Mouse (Mus musculus): ENCODE data around the gene Gm20219. TPM values are rescaled to one million over a fixed set of nuclear protein-coding genes. Genes with fewer than 3 reads are reported as not detected.
A peak's percentile ranks its signal among the peaks of the same experiment; 100 is the strongest.

Gene Gm20219
- polyA plus RNA-seq, 1 experiment from 2014 or later, result 1.3 TPM

GRCm38 (mm10) chr17:56510970-56511706 is 43.0 kb downstream of the Gm20219 start:
- Histone ChIP-seq H3K4me1 (replicated peaks; ENCODE audit: control insufficient read depth, insufficient read depth, low read length) (peaks cover 22% of the 10 kb centered on the region), H3K27me3 (ENCODE audit: control insufficient read depth, insufficient read depth, low read length) (peaks cover 31% of the 10 kb centered on the region), H3K36me3 (replicated peaks; ENCODE audit: control insufficient read depth, insufficient read depth) (no peaks in the 10 kb centered on the region)

GRCm38 (mm10) chr17:56510473-56510969 is 43.7 kb downstream of the Gm20219 start:
- Histone ChIP-seq H3K9ac (no peak overlapping the region), H3K27me3 (ENCODE audit: control insufficient read depth, insufficient read depth, low read length) (peaks cover 31% of the 10 kb centered on the region), H3K9me3 (ENCODE audit: control insufficient read depth, low read length) (no peaks in the 10 kb centered on the region), H3K36me3 (replicated peaks; ENCODE audit: control insufficient read depth, insufficient read depth) (no peaks in the 10 kb centered on the region), H3K27ac (0 out of 2 replicates have a peak overlapping the region, but pooled peaks have one; percentile 17), H3K4me3 (replicated peaks; ENCODE audit: low read length) (no peak overlapping the region), H3K4me2 (replicated peaks) (0 out of 2 replicates have a peak overlapping the region, but pooled peaks have one; percentile 41), H3K4me1 (replicated peaks; ENCODE audit: control insufficient read depth, insufficient read depth, low read length) (peaks cover 16% of the 10 kb centered on the region)
- 24% methylated on average over 27 of the region's 27 CpGs for WGBS
- ATAC-seq (ENCODE audit: low FRiP score) (no peak), DNase-seq (ENCODE audit: low spot score) (peak; percentile 25)

More at GRCm38 (mm10) chr17:56510970-56511706, 43.0 kb downstream of the Gm20219 start:
- ATAC-seq (ENCODE audit: low FRiP score) (no peak), DNase-seq (ENCODE audit: low spot score) (peak; percentile 24)
- WGBS, result 6% methylated on average over 60 of the region's 60 CpGs
- Histone ChIP-seq H3K27ac (no peak overlapping the region), H3K9me3 (ENCODE audit: control insufficient read depth, low read length) (no peaks in the 10 kb centered on the region), H3K9ac (0 out of 2 replicates have a peak overlapping the region, but pooled peaks have one; percentile 13), H3K4me3 (replicated peaks; ENCODE audit: low read length) (peak overlapping the region; percentile 23), H3K4me2 (replicated peaks) (peak overlapping the region; percentile 41)

GRCm38 (mm10) chr17:56509707-56510472 is 44.3 kb downstream of the Gm20219 start:
- Histone ChIP-seq H3K4me3 (replicated peaks; ENCODE audit: low read length) (no peak overlapping the region; the same call in 1 of the 2 replicates), H3K36me3 (replicated peaks; ENCODE audit: control insufficient read depth, insufficient read depth) (no peaks in the 10 kb centered on the region), H3K27ac (peak overlapping the region; percentile 61; the same call in 1 of the 2 replicates), H3K9me3 (ENCODE audit: control insufficient read depth, low read length) (no peaks in the 10 kb centered on the region), H3K4me1 (replicated peaks; ENCODE audit: control insufficient read depth, insufficient read depth, low read length) (peaks cover 12% of the 10 kb centered on the region; the same call in 1 of the 2 replicates), H3K9ac (no peak overlapping the region), H3K4me2 (replicated peaks) (0 out of 2 replicates have a peak overlapping the region, but pooled peaks have one; percentile 1), H3K27me3 (ENCODE audit: control insufficient read depth, insufficient read depth, low read length) (peaks cover 31% of the 10 kb centered on the region)
- peak; percentile 28 for ATAC-seq (ENCODE audit: low FRiP score)
- peak; percentile 72 for DNase-seq (ENCODE audit: low spot score)
- WGBS, result 8% methylated on average over 31 of the region's 37 CpGs

GRCm38 (mm10) chr17:56509021-56509640 is 45.1 kb downstream of the Gm20219 start:
- H3K9me3 ChIP-seq (ENCODE audit: control insufficient read depth, low read length), result no peaks in the 10 kb centered on the region
- ATAC-seq (ENCODE audit: low FRiP score) (peak; percentile 3; the same call in 1 of the 2 replicates), DNase-seq (ENCODE audit: low spot score) (peak; percentile 20)
- 30% methylated on average over 10 of the region's 10 CpGs for WGBS
- H3K36me3 ChIP-seq (replicated peaks; ENCODE audit: control insufficient read depth, insufficient read depth), result no peaks in the 10 kb centered on the region
- H3K4me2 ChIP-seq (replicated peaks), result 0 out of 2 replicates have a peak overlapping the region, but pooled peaks have one; percentile 1
- peaks cover 31% of the 10 kb centered on the region for H3K27me3 ChIP-seq (ENCODE audit: control insufficient read depth, insufficient read depth, low read length)
- H3K4me1 ChIP-seq (replicated peaks; ENCODE audit: control insufficient read depth, insufficient read depth, low read length), result peaks cover 12% of the 10 kb centered on the region; the same call in 1 of the 2 replicates
- no peak overlapping the region for H3K9ac ChIP-seq
- H3K27ac ChIP-seq, result peak overlapping the region; percentile 61
- no peak overlapping the region for H3K4me3 ChIP-seq (replicated peaks; ENCODE audit: low read length)

- peaks cover 12% of the 10 kb centered on the region; the same call in 1 of the 2 replicates for H3K4me1 ChIP-seq (replicated peaks; ENCODE audit: control insufficient read depth, insufficient read depth, low read length)
- H3K4me2 ChIP-seq (replicated peaks), result peak overlapping the region; percentile 99
- H3K27ac ChIP-seq, result peak overlapping the region; percentile 96
- ATAC-seq (ENCODE audit: low FRiP score) (peak; percentile 94), DNase-seq (ENCODE audit: low spot score) (peak; percentile 96)
- H3K4me3 ChIP-seq (replicated peaks; ENCODE audit: low read length), result peak overlapping the region; percentile 53
- WGBS, result under 1% methylated on average over 42 of the region's 42 CpGs
- H3K36me3 ChIP-seq (replicated peaks; ENCODE audit: control insufficient read depth, insufficient read depth), result no peaks in the 10 kb centered on the region
- peaks cover 25% of the 10 kb centered on the region for H3K27me3 ChIP-seq (ENCODE audit: control insufficient read depth, insufficient read depth, low read length)
- peak overlapping the region; percentile 95 for H3K9ac ChIP-seq
- no peaks in the 10 kb centered on the region for H3K9me3 ChIP-seq (ENCODE audit: control insufficient read depth, low read length)
Observed at GRCm38 (mm10) chr17:56507161-56508068, 46.8 kb downstream of the Gm20219 start.

GRCm38 (mm10) chr17:56506417-56507065 is 47.6 kb downstream of the Gm20219 start:
- ATAC-seq (ENCODE audit: low FRiP score) (no peak), DNase-seq (ENCODE audit: low spot score) (no peak)
- Histone ChIP-seq H3K9me3 (ENCODE audit: control insufficient read depth, low read length) (no peaks in the 10 kb centered on the region), H3K4me3 (replicated peaks; ENCODE audit: low read length) (peak overlapping the region; percentile 53), H3K4me1 (replicated peaks; ENCODE audit: control insufficient read depth, insufficient read depth, low read length) (peaks cover 16% of the 10 kb centered on the region), H3K36me3 (replicated peaks; ENCODE audit: control insufficient read depth, insufficient read depth) (no peaks in the 10 kb centered on the region), H3K9ac (peak overlapping the region; percentile 95), H3K4me2 (replicated peaks) (peak overlapping the region; percentile 99), H3K27me3 (ENCODE audit: control insufficient read depth, insufficient read depth, low read length) (peaks cover 16% of the 10 kb centered on the region), H3K27ac (peak overlapping the region; percentile 96)
- 59% methylated on average over 15 of the region's 15 CpGs for WGBS

GRCm38 (mm10) chr17:56505401-56505800 is 48.8 kb downstream of the Gm20219 start:
- Histone ChIP-seq H3K4me3 (replicated peaks; ENCODE audit: low read length) (no peak overlapping the region), H3K9me3 (ENCODE audit: control insufficient read depth, low read length) (no peaks in the 10 kb centered on the region), H3K4me2 (replicated peaks) (no peak overlapping the region), H3K36me3 (replicated peaks; ENCODE audit: control insufficient read depth, insufficient read depth) (no peaks in the 10 kb centered on the region), H3K4me1 (replicated peaks; ENCODE audit: control insufficient read depth, insufficient read depth, low read length) (peaks cover 16% of the 10 kb centered on the region), H3K9ac (no peak overlapping the region), H3K27me3 (ENCODE audit: control insufficient read depth, insufficient read depth, low read length) (peaks cover 5% of the 10 kb centered on the region), H3K27ac (no peak overlapping the region)
- DNase-seq (ENCODE audit: low spot score), result no peak
- ATAC-seq (ENCODE audit: low FRiP score), result no peak
- WGBS, result 66% methylated on average over 10 of the region's 10 CpGs

GRCm38 (mm10) chr17:56502526-56502925 is 51.7 kb downstream of the Gm20219 start:
- WGBS, result 17% methylated on average over 9 of the region's 9 CpGs
- peak overlapping the region; percentile 39 for H3K27ac ChIP-seq
- no peak overlapping the region for H3K4me3 ChIP-seq (replicated peaks; ENCODE audit: low read length)
- no peaks in the 10 kb centered on the region for H3K9me3 ChIP-seq (ENCODE audit: control insufficient read depth, low read length)
- peak; percentile 70 for ATAC-seq (ENCODE audit: low FRiP score)
- peaks cover 24% of the 10 kb centered on the region for H3K4me1 ChIP-seq (replicated peaks; ENCODE audit: control insufficient read depth, insufficient read depth, low read length)
- no peak overlapping the region for H3K9ac ChIP-seq
- no peak overlapping the region for H3K4me2 ChIP-seq (replicated peaks)
- peak; percentile 74 for DNase-seq (ENCODE audit: low spot score)
- no peaks in the 10 kb centered on the region for H3K27me3 ChIP-seq (ENCODE audit: control insufficient read depth, insufficient read depth, low read length)
- no peaks in the 10 kb centered on the region for H3K36me3 ChIP-seq (replicated peaks; ENCODE audit: control insufficient read depth, insufficient read depth)

Measured in hindbrain, embryonic 14.5 days (tissue).